Mouse (Mus musculus): Measurements from ENCODE around the gene Wdr75.
A peak's percentile ranks its signal among the peaks of the same experiment; 100 is the strongest.

Wdr75 gene

GRCm38 (mm10) chr1:45794969-45795908 is at the start of gene Wdr75:
Gene Wdr75 (plus strand): TSS chr1:45795166.
- peak; percentile 96 for DNase-seq (ENCODE audit: low read depth, low spot score)

DNA sequence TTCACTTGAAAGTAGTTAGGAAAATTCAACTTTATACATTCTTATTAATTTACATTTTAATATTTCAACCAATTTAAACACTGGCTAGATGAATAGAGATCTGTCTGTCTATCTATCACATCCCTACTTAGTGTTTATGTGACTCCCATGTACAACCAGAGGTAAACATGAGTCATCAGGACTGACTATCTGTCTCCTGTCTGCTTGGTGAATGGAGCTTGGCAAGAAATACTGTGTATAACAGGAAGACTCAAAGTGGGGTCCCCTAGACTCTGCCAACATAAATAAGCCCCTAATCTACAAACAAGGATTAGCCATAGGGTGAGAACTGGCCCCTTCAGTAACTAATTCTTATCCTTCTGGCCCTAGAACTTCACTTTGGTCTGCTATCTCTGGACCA is 39.1 kb upstream of the Wdr75 start:
- DNase-seq (ENCODE audit: low read depth, low spot score): no peak

GRCm38 (mm10) chr1:45756707-45757106 is 38.3 kb upstream of the Wdr75 start:
- no peak for DNase-seq (ENCODE audit: low read depth, low spot score)

- no peak for DNase-seq (ENCODE audit: low read depth, low spot score)
Observed at GRCm38 (mm10) chr1:45758011-45758410, 37.0 kb upstream of the Wdr75 start.

- DNase-seq (ENCODE audit: low read depth, low spot score): no peak
Observed at GRCm38 (mm10) chr1:45760667-45761467, 34.1 kb upstream of the Wdr75 start.

GRCm38 (mm10) chr1:45761468-45761795 is 33.5 kb upstream of the Wdr75 start:
- DNase-seq (ENCODE audit: low read depth, low spot score): no peak

DNA sequence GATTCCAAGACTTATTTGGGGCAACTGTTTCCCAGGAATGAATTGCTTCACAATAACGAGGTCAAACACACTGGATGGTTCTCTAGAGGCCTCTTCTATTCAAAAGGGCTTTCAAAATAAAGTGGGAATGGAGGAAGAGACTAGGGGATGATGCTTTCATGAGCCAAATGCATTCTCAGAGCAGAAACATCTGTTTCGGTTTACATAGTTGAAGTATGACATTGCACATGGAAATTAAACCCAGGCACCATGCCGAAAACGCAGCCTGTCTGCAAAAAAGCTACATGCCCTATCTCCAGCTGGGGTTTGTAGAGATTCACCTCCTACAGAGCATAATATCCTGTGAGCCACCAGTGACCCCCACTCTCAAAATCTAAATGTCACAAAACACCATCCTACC is 29.3 kb upstream of the Wdr75 start:
- no peak for DNase-seq (ENCODE audit: low read depth, low spot score)

GRCm38 (mm10) chr1:45766123-45766522 is 28.8 kb upstream of the Wdr75 start:
- peak; percentile 67 for DNase-seq (ENCODE audit: low read depth, low spot score)

DNA sequence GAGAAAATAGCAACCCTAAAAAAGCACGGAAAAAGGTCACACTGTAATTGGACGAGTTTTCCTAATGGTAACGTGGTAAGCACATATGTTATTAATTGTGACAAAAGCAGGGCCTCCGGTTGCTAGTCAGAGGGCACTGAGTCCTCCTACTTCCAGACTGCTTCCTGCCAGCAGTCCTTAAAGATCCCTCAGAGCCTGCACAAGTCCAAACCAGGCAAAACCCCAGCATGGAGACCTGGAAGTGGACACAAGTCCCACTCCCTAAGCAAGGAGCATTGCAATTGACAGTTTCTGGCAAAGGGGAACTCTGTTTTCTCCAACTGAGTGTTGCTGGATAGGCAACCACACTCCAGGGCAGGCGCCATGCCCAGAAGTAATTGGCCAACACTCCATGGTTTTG is 27.4 kb upstream of the Wdr75 start:
- no peak for DNase-seq (ENCODE audit: low read depth, low spot score)

- peak; percentile 5 for DNase-seq (ENCODE audit: low read depth, low spot score)
Observed at GRCm38 (mm10) chr1:45769321-45769720, 25.6 kb upstream of the Wdr75 start.

DNA sequence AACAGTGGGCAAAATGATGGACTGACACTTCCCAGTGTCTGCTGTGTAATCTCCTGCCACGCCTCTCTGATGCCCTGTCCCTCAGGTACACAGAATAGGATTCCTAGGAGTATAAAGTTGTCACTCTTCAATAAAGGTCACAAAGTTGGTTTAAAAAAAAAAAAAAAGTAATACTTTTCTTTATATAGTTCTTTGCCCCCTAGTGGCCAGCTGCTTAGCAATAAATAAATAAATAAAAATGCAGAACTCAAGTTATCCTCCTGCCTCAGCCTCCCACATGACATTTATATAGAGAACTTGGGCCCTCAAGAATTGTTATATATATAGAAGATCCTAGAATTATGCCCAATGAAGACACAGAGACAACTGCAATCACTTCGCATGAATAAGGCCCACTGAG is 24.9 kb upstream of the Wdr75 start:
- DNase-seq (ENCODE audit: low read depth, low spot score): peak; percentile 11

- DNase-seq (ENCODE audit: low read depth, low spot score): peak; percentile 10
Observed at GRCm38 (mm10) chr1:45780606-45781288, 14.2 kb upstream of the Wdr75 start.

- DNase-seq (ENCODE audit: low read depth, low spot score): peak; percentile 73
Observed at GRCm38 (mm10) chr1:45816889-45817288, 21.9 kb downstream of the Wdr75 start.

GRCm38 (mm10) chr1:45818564-45818963 is 23.6 kb downstream of the Wdr75 start:
- peak; percentile 78 for DNase-seq (ENCODE audit: low read depth, low spot score)

DNA sequence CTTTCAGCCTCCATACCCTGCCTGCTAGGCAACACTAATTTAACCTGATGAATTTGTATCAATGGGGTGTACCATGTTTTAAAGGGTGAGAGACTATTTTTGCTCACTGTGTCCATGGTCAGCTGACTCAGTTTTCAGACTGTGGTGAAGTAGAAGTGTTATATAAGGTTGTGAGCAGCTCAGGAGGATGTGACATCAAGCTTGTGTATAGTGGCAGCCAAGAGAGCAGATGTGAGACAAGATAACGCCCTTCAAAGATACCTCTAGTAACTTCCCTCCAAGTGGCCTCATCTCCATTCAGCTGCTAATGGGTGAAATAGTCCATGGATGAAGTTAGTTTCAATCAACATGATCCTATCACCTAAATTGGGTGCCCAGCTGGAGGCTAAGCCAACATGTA is 29.5 kb downstream of the Wdr75 start:
- no peak for DNase-seq (ENCODE audit: low read depth, low spot score)

DNA sequence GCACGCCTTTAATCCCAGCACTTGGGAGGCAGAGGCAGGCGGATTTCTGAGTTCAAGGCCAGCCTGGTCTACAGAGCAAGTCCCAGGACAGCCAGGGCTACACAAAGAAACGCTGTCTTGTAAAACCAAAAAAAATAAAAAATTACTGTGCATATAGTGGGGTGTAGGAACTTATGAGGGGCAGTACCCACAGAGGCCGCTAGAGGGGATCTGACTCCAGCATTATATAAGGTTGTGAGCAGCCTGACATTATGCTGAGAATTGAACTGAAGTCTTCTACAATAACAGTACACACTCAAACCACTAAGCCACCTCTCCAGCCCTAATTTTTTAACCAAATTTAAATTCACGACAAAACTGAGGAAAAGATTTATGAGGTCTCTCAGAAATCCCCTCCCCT is 30.2 kb downstream of the Wdr75 start:
- DNase-seq (ENCODE audit: low read depth, low spot score): peak; percentile 57

GRCm38 (mm10) chr1:45825630-45826029 is 30.7 kb downstream of the Wdr75 start:
- no peak for DNase-seq (ENCODE audit: low read depth, low spot score)

DNA sequence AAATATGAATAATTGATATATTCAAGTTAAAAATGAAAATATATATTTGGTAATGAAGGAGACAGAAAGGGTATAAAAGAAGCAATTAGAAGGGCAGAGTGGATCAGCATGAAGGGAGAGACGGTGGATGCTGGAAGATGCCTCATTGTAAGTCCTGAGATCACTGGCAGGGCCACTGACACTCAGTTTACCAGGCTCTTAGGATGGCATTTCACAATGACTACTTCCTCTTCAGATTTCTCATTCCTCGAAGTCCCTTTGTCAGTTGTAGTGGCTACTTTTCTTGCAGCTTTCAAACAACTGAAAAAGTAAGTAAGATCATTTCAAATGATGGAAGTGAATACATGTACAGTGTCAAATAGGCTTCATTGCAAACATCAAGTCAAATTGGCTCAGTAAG is 31.2 kb downstream of the Wdr75 start:
- DNase-seq (ENCODE audit: low read depth, low spot score): no peak

- DNase-seq (ENCODE audit: low read depth, low spot score): peak; percentile 34
Observed at GRCm38 (mm10) chr1:45826796-45827195, 31.8 kb downstream of the Wdr75 start.

- DNase-seq (ENCODE audit: low read depth, low spot score): no peak
Observed at GRCm38 (mm10) chr1:45830453-45831206, 35.7 kb downstream of the Wdr75 start.

DNA sequence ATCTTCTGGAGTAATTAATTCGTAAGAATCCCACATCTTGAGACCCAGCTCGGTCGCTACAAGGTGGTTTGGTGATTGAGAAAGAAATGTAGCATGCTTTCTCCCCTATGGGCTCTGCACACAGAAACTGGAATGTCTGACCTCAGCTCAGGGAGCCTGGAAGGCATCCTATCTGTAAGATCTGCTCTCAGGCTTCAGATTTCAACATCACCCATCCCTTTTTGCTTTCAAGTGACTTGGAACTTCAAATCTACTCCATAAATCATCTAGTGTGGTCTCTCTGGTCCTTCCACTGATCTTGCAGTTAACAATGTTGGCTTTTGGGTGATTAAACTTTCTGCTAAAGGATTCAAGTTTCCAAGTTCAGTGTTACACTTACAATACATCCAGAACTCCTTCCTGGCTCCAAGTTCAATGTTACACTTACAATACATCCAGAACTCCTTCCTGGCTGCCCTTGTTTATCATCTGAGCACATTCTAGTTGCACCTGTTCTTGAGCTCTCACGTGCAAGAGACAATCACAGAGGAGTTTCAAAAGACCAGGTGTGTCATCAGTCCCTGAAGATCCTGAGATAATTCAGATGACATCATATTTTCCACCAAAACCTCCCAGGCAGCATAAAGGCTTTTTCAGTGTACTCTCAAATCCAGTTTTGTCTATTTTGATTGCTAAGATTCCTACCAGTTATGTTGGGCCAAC is 40.5 kb downstream of the Wdr75 start:
- DNase-seq (ENCODE audit: low read depth, low spot score): no peak

Data from R1 (cell line).